Comparison of ENCODE assay signal across 27 mouse cellular contexts in the genomic region with DNA sequence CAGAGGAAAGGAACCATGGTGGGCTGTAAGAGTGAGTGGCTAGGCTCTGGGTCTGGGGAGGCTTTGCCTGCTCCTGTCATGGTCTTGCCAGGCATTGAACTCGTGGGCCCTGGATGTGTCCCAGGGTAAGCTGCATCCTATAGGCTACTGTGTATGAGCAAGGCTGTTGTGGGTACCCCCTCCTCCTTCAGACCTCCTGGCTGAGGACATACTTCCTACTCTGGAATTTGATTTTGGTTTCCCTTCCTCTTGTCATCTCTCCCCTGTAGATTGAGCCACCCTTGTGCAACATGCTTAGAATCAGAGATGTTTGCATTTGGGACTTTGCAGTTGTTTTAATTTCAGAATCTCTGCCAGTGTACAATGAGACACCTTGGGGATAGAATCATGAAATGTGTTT.
"Had no signal": no experiment of that assay in that cellular context is flagged by ENCODE, and none has a peak within 500 bp of the region (broad histone marks: within the 10 kb centered on the region; RNA-seq: fewer than 3 reads in every experiment).

No protein-coding gene starts in this region.

- ATAC-seq: hindbrain, postnatal 0 days; intestine, embryonic 16.5 days; liver, embryonic 12.5 days had no signal

- H3K9me3 ChIP-seq: heart, embryonic 13.5 days; heart, embryonic 15.5 days; hindbrain, embryonic 10.5 days; hindbrain, embryonic 13.5 days; hindbrain, embryonic 15.5 days; kidney, embryonic 15.5 days; limb, embryonic 13.5 days; limb, embryonic 15.5 days; liver, embryonic 12.5 days had no signal

- H3K4me1 ChIP-seq: heart, embryonic 15.5 days; hindbrain, embryonic 10.5 days; hindbrain, embryonic 13.5 days; hindbrain, embryonic 15.5 days; kidney, embryonic 15.5 days; limb, embryonic 13.5 days; limb, embryonic 15.5 days; liver, embryonic 12.5 days had no signal

- H3K27ac ChIP-seq: heart, adult 2 months; heart, embryonic 13.5 days; heart, embryonic 15.5 days; hindbrain, embryonic 10.5 days; hindbrain, embryonic 13.5 days; hindbrain, embryonic 15.5 days; hindbrain, postnatal 0 days; kidney, embryonic 15.5 days; kidney, postnatal 0 days; limb, embryonic 13.5 days; limb, embryonic 15.5 days; liver, embryonic 12.5 days; liver, embryonic 14.5 days had no signal

- H3K4me2 ChIP-seq: heart, embryonic 11.5 days; heart, embryonic 13.5 days; heart, embryonic 15.5 days; hindbrain, embryonic 13.5 days; hindbrain, embryonic 15.5 days; kidney, embryonic 15.5 days; limb, embryonic 13.5 days; limb, embryonic 15.5 days; liver, embryonic 12.5 days had no signal

- H3K27me3 ChIP-seq: heart, embryonic 13.5 days; heart, embryonic 15.5 days; hindbrain, embryonic 13.5 days; hindbrain, embryonic 15.5 days; kidney, embryonic 15.5 days; limb, embryonic 13.5 days; limb, embryonic 15.5 days; liver, embryonic 12.5 days had no signal

- H3K36me3 ChIP-seq: hindbrain, embryonic 10.5 days; kidney, embryonic 15.5 days; liver, embryonic 12.5 days had no signal

- H3K9ac ChIP-seq: heart, embryonic 13.5 days; heart, embryonic 15.5 days; hindbrain, embryonic 13.5 days; hindbrain, embryonic 15.5 days; kidney, embryonic 15.5 days; limb, embryonic 13.5 days; limb, embryonic 15.5 days; liver, embryonic 12.5 days; liver, embryonic 14.5 days had no signal

- DNase-seq: gastrocnemius, adult 2 months; gastrocnemius, postnatal 10 days; gastrocnemius, postnatal 25 days; heart, adult 11 months; heart, adult 2 months; heart, postnatal 4 days; kidney, adult 11 months; kidney, adult 2 months; kidney, adult 9 months; kidney, postnatal 14 days; kidney, postnatal 36 days; layer of hippocampus, postnatal 36 days; left cerebral cortex, postnatal 4 days had no signal

- H3K4me3 ChIP-seq: gastrocnemius, adult 2 months; heart, adult 2 months; heart, embryonic 13.5 days; heart, embryonic 15.5 days; hindbrain, embryonic 10.5 days; hindbrain, embryonic 13.5 days; hindbrain, embryonic 15.5 days; kidney, embryonic 15.5 days; limb, embryonic 13.5 days; limb, embryonic 15.5 days; liver, embryonic 12.5 days had no signal
